Mouse (Mus musculus) monocyte, adult 59 days (primary cell): ENCODE measurements around the gene Ttc30a1. TPM values are rescaled to one million over a fixed set of nuclear protein-coding genes. Genes with fewer than 3 reads are reported as not detected.

Source experiments
- total RNA-seq, 2 experiments: library from RNA; stranded (reverse); gene quantifications; one replicate each; pipeline ENCODE4 v1.2.4; 2023

Ttc30a1 gene
- total RNA-seq, result under 1 TPM; 0.91 to 1.00 TPM

GRCm38 (mm10) chr2:75981440-75982081 lies at the start of gene Ttc30a1:
Gene Ttc30a1, minus strand, starts transcription at chr2:75981967.

DNA sequence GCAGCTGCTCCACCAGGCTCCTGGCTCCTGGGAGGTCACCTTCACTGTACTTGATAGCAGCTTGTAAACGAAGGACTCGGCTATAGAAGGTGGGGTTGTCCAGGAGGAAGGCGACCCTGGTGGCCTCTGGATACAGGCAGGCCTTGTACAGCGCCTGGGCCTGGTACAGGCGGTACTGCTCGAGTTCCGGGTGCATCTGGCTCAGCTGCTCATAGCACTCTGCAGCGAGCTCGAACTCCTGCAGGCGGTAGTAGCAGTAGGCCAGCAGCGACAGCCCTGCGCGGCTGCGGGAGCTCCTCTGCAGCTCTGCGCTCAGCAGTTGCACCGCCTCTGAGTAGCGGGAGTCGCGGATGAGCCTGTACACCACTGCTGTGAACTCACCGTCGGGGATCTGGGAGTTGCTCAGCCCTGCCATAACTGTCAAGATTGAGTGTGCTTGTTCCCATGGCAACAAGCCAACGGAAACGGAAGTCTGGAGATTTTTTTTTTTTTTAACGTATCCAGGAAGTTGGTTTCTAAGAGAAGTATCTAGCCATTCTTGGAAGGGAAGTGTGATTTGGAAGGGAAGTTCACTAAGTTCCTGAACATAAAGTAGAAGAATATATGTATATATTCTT lies 3.9 kb downstream of the Ttc30a1 start, which contains the start of gene Ttc30a2:
Ttc30a2 (minus strand) TSS at position 419 of the 617 bp plus-strand sequence.

GRCm38 (mm10) chr2:75938117-75939063 lies 43.4 kb downstream of the Ttc30a1 start, which contains the start of gene Ttc30b:
Gene Ttc30b, minus strand, starts transcription at chr2:75938585.

Other genes starting within 250 kb of the Ttc30a1 start
- gene Agps, start 149.8 kb downstream of the Ttc30a1 start, total RNA-seq, result 10 to 100 TPM; 68.2 to 70.4 TPM
- 1 to 10 TPM; 2.0 to 2.1 TPM for gene Ttc30b, start 43.4 kb downstream of the Ttc30a1 start, total RNA-seq
- under 1 TPM in 1 of 2 experiments, not detected in 1; 0.37 TPM for gene Ttc30a2, start 3.8 kb downstream of the Ttc30a1 start, total RNA-seq